Mouse (Mus musculus): ENCODE data around the gene Kif14. TPM values are rescaled to one million over a fixed set of nuclear protein-coding genes. Genes with fewer than 3 reads are reported as not detected.
"Not testable (repeated sequence)": the region's sequence is repeated elsewhere in the genome, so short reads cannot be mapped to it uniquely, and the experiment has no call there.

Gene Kif14
- polyA plus RNA-seq, 1 experiment from 2014 or later: 1.4 TPM

GRCm38 (mm10) chr1:136538247-136538646, 72.1 kb downstream of the Kif14 start:
- H3K4me2 ChIP-seq: no peak overlapping the region
- no peak overlapping the region for H3K9ac ChIP-seq
- no peaks in the 10 kb centered on the region for H3K9me3 ChIP-seq
- no peak overlapping the region for H3K27ac ChIP-seq (replicated peaks)
- no peak overlapping the region for H3K4me3 ChIP-seq
- 89% methylated on average over 4 of the region's 4 CpGs for WGBS
- ATAC-seq (ENCODE audit: low FRiP score, low read depth): no peak
- H3K36me3 ChIP-seq: no peaks in the 10 kb centered on the region
- H3K27me3 ChIP-seq: no peaks in the 10 kb centered on the region
- H3K4me1 ChIP-seq (replicated peaks): peaks cover 11% of the 10 kb centered on the region; the same call in 1 of the 2 replicates

GRCm38 (mm10) chr1:136540407-136540895, 74.3 kb downstream of the Kif14 start:
- ATAC-seq (ENCODE audit: low FRiP score, low read depth): no peak
- no peak overlapping the region for H3K4me3 ChIP-seq
- no peak overlapping the region for H3K9ac ChIP-seq
- H3K9me3 ChIP-seq: no peaks in the 10 kb centered on the region
- no peak overlapping the region for H3K4me2 ChIP-seq
- WGBS: 49% methylated on average over 9 of the region's 9 CpGs
- H3K36me3 ChIP-seq: no peaks in the 10 kb centered on the region
- no peaks in the 10 kb centered on the region for H3K27me3 ChIP-seq
- H3K4me1 ChIP-seq (replicated peaks): peaks cover 11% of the 10 kb centered on the region; the same call in 1 of the 2 replicates
- H3K27ac ChIP-seq (replicated peaks): no peak overlapping the region

- H3K9me3 ChIP-seq: no peaks in the 10 kb centered on the region
- no peak overlapping the region for H3K9ac ChIP-seq
- 83% methylated on average over 12 of the region's 12 CpGs for WGBS
- no peak overlapping the region for H3K4me3 ChIP-seq
- no peak for ATAC-seq (ENCODE audit: low FRiP score, low read depth)
- no peaks in the 10 kb centered on the region for H3K36me3 ChIP-seq
- no peak overlapping the region for H3K27ac ChIP-seq (replicated peaks)
- no peak overlapping the region for H3K4me2 ChIP-seq
- H3K27me3 ChIP-seq: no peaks in the 10 kb centered on the region
- peaks cover 11% of the 10 kb centered on the region; the same call in 1 of the 2 replicates for H3K4me1 ChIP-seq (replicated peaks)
These were observed 75.7 kb downstream of the Kif14 start for GRCm38 (mm10) chr1:136541618-136542376.

- Histone ChIP-seq H3K4me2 (no peak overlapping the region), H3K4me1 (replicated peaks) (peaks cover 11% of the 10 kb centered on the region; the same call in 1 of the 2 replicates), H3K4me3 (no peak overlapping the region), H3K27me3 (no peaks in the 10 kb centered on the region), H3K9ac (no peak overlapping the region), H3K9me3 (no peaks in the 10 kb centered on the region), H3K36me3 (no peaks in the 10 kb centered on the region), H3K27ac (replicated peaks) (no peak overlapping the region)
- ATAC-seq (ENCODE audit: low FRiP score, low read depth): no peak
- WGBS: 47% methylated on average over 7 of the region's 7 CpGs
These were observed 77.8 kb downstream of the Kif14 start for GRCm38 (mm10) chr1:136543920-136544319.

- Histone ChIP-seq H3K27ac (replicated peaks) (no peak overlapping the region), H3K4me2 (no peak overlapping the region), H3K27me3 (no peaks in the 10 kb centered on the region), H3K9me3 (no peaks in the 10 kb centered on the region), H3K4me3 (no peak overlapping the region), H3K4me1 (replicated peaks) (no peaks in the 10 kb centered on the region), H3K9ac (no peak overlapping the region), H3K36me3 (no peaks in the 10 kb centered on the region)
- no peak for ATAC-seq (ENCODE audit: low FRiP score, low read depth)
- 97% methylated on average over 2 of the region's 2 CpGs for WGBS
These were observed 80.9 kb downstream of the Kif14 start for GRCm38 (mm10) chr1:136547068-136547467.

GRCm38 (mm10) chr1:136550285-136550684, 84.1 kb downstream of the Kif14 start:
- no peak overlapping the region for H3K27ac ChIP-seq (replicated peaks)
- H3K36me3 ChIP-seq: no peaks in the 10 kb centered on the region
- no peak overlapping the region for H3K9ac ChIP-seq
- 93% methylated on average over 6 of the region's 6 CpGs for WGBS
- H3K4me3 ChIP-seq: no peak overlapping the region
- no peaks in the 10 kb centered on the region for H3K9me3 ChIP-seq
- no peaks in the 10 kb centered on the region for H3K27me3 ChIP-seq
- no peak for ATAC-seq (ENCODE audit: low FRiP score, low read depth)
- H3K4me1 ChIP-seq (replicated peaks): no peaks in the 10 kb centered on the region
- H3K4me2 ChIP-seq: no peak overlapping the region

GRCm38 (mm10) chr1:136550851-136551540, 84.9 kb downstream of the Kif14 start:
- Histone ChIP-seq H3K9ac (no peak overlapping the region), H3K36me3 (no peaks in the 10 kb centered on the region), H3K27me3 (no peaks in the 10 kb centered on the region), H3K4me1 (replicated peaks) (no peaks in the 10 kb centered on the region), H3K4me3 (no peak overlapping the region), H3K4me2 (no peak overlapping the region), H3K9me3 (no peaks in the 10 kb centered on the region), H3K27ac (replicated peaks) (no peak overlapping the region)
- peak; percentile 69 for ATAC-seq (ENCODE audit: low FRiP score, low read depth)
- WGBS: 26% methylated on average over 16 of the region's 16 CpGs

GRCm38 (mm10) chr1:136554686-136555085, 88.5 kb downstream of the Kif14 start:
- H3K4me3 ChIP-seq: no peak overlapping the region
- no peaks in the 10 kb centered on the region for H3K9me3 ChIP-seq

GRCm38 (mm10) chr1:136555892-136556291, 89.7 kb downstream of the Kif14 start:
- no peak overlapping the region for H3K4me3 ChIP-seq
- 38% methylated on average over 7 of the region's 7 CpGs for WGBS
- no peak overlapping the region for H3K9ac ChIP-seq
- H3K4me2 ChIP-seq: no peak overlapping the region
- H3K27ac ChIP-seq (replicated peaks): no peak overlapping the region
- no peaks in the 10 kb centered on the region for H3K4me1 ChIP-seq (replicated peaks)
- no peak for ATAC-seq (ENCODE audit: low FRiP score, low read depth)
- H3K9me3 ChIP-seq: no peaks in the 10 kb centered on the region
- H3K27me3 ChIP-seq: no peaks in the 10 kb centered on the region
- H3K36me3 ChIP-seq: no peaks in the 10 kb centered on the region

More at GRCm38 (mm10) chr1:136554686-136555085, 88.5 kb downstream of the Kif14 start:
- H3K36me3 ChIP-seq: no peaks in the 10 kb centered on the region
- no peak overlapping the region for H3K9ac ChIP-seq
- H3K4me1 ChIP-seq (replicated peaks): no peaks in the 10 kb centered on the region
- no peak overlapping the region for H3K27ac ChIP-seq (replicated peaks)
- H3K27me3 ChIP-seq: no peaks in the 10 kb centered on the region
- H3K4me2 ChIP-seq: no peak overlapping the region
- ATAC-seq (ENCODE audit: low FRiP score, low read depth): no peak
- WGBS: 90% methylated on average over 3 of the region's 3 CpGs

- WGBS: 95% methylated on average over 2 of the region's 2 CpGs
- ATAC-seq (ENCODE audit: low FRiP score, low read depth); H3K9me3 ChIP-seq; H3K4me3 ChIP-seq; H3K4me1 ChIP-seq (replicated peaks); H3K9ac ChIP-seq; H3K27me3 ChIP-seq; H3K27ac ChIP-seq (replicated peaks); H3K36me3 ChIP-seq; H3K4me2 ChIP-seq: not testable (repeated sequence)
These were observed 90.5 kb downstream of the Kif14 start for GRCm38 (mm10) chr1:136556643-136557042.

GRCm38 (mm10) chr1:136557436-136557835, 91.3 kb downstream of the Kif14 start:
- no peak overlapping the region for H3K9ac ChIP-seq
- H3K4me1 ChIP-seq (replicated peaks): no peaks in the 10 kb centered on the region
- WGBS: 90% methylated on average over 12 of the region's 12 CpGs
- no peaks in the 10 kb centered on the region for H3K9me3 ChIP-seq
- H3K27me3 ChIP-seq: no peaks in the 10 kb centered on the region
- H3K27ac ChIP-seq (replicated peaks): no peak overlapping the region
- H3K4me3 ChIP-seq: no peak overlapping the region
- no peak for ATAC-seq (ENCODE audit: low FRiP score, low read depth)
- no peak overlapping the region for H3K4me2 ChIP-seq
- no peaks in the 10 kb centered on the region for H3K36me3 ChIP-seq

- H3K9me3 ChIP-seq: no peaks in the 10 kb centered on the region
- H3K27me3 ChIP-seq: no peaks in the 10 kb centered on the region
- H3K9ac ChIP-seq: no peak overlapping the region
- H3K4me3 ChIP-seq: no peak overlapping the region
- 71% methylated on average over 5 of the region's 5 CpGs for WGBS
- no peak overlapping the region for H3K27ac ChIP-seq (replicated peaks)
- 0 out of 2 replicates have a peak, but pooled peaks cover 5% of the 10 kb centered on the region for H3K4me1 ChIP-seq (replicated peaks)
- no peak overlapping the region for H3K4me2 ChIP-seq
- H3K36me3 ChIP-seq: no peaks in the 10 kb centered on the region
- ATAC-seq (ENCODE audit: low FRiP score, low read depth): no peak
These were observed 92.6 kb downstream of the Kif14 start for GRCm38 (mm10) chr1:136558762-136559161.

Measured in hindbrain, embryonic 15.5 days (tissue).